Comparison of ENCODE assay signal across 14 mouse cellular contexts in the genomic region with DNA sequence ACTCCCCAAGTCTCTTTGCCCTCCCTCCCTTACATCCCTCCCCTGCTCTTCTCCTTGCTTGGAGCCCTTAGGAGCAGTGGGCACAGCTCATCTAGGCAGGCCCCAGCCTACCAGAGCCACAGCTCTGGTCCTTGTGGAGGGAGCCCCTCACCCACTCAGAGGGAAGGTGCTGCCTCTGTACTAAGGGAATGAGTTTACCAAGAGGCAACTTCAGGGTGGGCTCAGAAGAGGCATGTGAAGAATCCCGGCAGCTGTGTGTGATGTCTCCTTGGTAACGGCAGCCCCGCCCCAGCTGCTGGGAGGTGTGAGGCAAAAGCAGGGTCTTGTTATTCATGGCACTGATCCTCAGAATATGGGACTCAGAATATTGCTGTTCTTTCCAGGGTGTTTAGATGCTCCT.
DNase-seq lines count a peak whose midpoint lies in the region; ATAC-seq and TF ChIP-seq lines count a peak whose summit lies in the region.
"Had no signal": no experiment of that assay in that cellular context is flagged by ENCODE, and none has a peak within 500 bp of the region (broad histone marks: within the 10 kb centered on the region; RNA-seq: fewer than 3 reads in every experiment).

No protein-coding gene starts in this region.

- H3K27ac ChIP-seq in lung, embryonic 14.5 days (ENCODE audit: low read depth) = no peak overlapping the region
- no peak overlapping the region for H3K27ac ChIP-seq in embryonic facial prominence, embryonic 11.5 days (replicated peaks; ENCODE audit: low read depth, low read length)
- no peak overlapping the region for H3K27ac ChIP-seq in intestine, embryonic 16.5 days (ENCODE audit: low read length)
- no peak overlapping the region for H3K27ac ChIP-seq in midbrain, embryonic 15.5 days
- H3K27ac ChIP-seq: heart, embryonic 15.5 days; liver, embryonic 13.5 days; neural tube, embryonic 12.5 days had no signal

- 5% methylated on average over 3 of the region's 3 CpGs for WGBS in lung, embryonic 14.5 days
- 21% methylated on average over 3 of the region's 3 CpGs for WGBS in embryonic facial prominence, embryonic 11.5 days
- WGBS in intestine, embryonic 16.5 days = 18% methylated on average over 3 of the region's 3 CpGs
- 14% methylated on average over 3 of the region's 3 CpGs for WGBS in midbrain, embryonic 15.5 days

- no peak for TF ChIP-seq CTCF in lung, embryonic 14.5 days (IDR thresholded peaks at IDR 0.05; ENCODE audit: low read depth)

- ATAC-seq in lung, embryonic 14.5 days (ENCODE audit: insufficient read depth) = peak; percentile 94
- ATAC-seq in embryonic facial prominence, embryonic 11.5 days (replicated peaks; ENCODE audit: insufficient number of reproducible peaks, low FRiP score, low TSS enrichment, low read depth) = peak; percentile 48; the same call in 1 of the 2 replicates
- peak; percentile 38; the same call in 1 of the 2 replicates for ATAC-seq in intestine, embryonic 16.5 days
- ATAC-seq in midbrain, embryonic 15.5 days (replicated peaks) = peak; percentile 24; the same call in 1 of the 2 replicates

- no peak overlapping the region for H3K9ac ChIP-seq in lung, embryonic 14.5 days
- H3K9ac ChIP-seq in embryonic facial prominence, embryonic 11.5 days (replicated peaks; ENCODE audit: low read length) = no peak overlapping the region
- no peak overlapping the region for H3K9ac ChIP-seq in intestine, embryonic 16.5 days (ENCODE audit: low read depth, low read length)
- no peak overlapping the region for H3K9ac ChIP-seq in midbrain, embryonic 15.5 days
- H3K9ac ChIP-seq: heart, embryonic 15.5 days; liver, embryonic 13.5 days; neural tube, embryonic 12.5 days had no signal

- H3K4me2 ChIP-seq in lung, embryonic 14.5 days = no peak overlapping the region
- no peak overlapping the region for H3K4me2 ChIP-seq in embryonic facial prominence, embryonic 11.5 days (ENCODE audit: low read depth, low read length)
- no peak overlapping the region for H3K4me2 ChIP-seq in intestine, embryonic 16.5 days (ENCODE audit: low read depth, low read length)
- H3K4me2 ChIP-seq in midbrain, embryonic 15.5 days = no peak overlapping the region
- H3K4me2 ChIP-seq: heart, embryonic 15.5 days; liver, embryonic 13.5 days; neural tube, embryonic 12.5 days had no signal

- peak; percentile 81 for DNase-seq in lung, embryonic 14.5 days
- DNase-seq in lung, adult 18-20 months = no peak
- DNase-seq in embryonic facial prominence, embryonic 11.5 days (ENCODE audit: low spot score) = peak; percentile 61
- no peak for DNase-seq in thymus, adult 18-20 months
- no peak for DNase-seq in adrenal gland, adult 2 months
- DNase-seq in cerebellum, postnatal 10 days = no peak
- DNase-seq: cerebellum, adult 9-10 months; kidney, postnatal 14 days; liver, embryonic 13.5 days; thymus, postnatal 4 days had no signal

- no peaks in the 10 kb centered on the region for H3K27me3 ChIP-seq in lung, embryonic 14.5 days (ENCODE audit: insufficient read depth, low read length)
- no peaks in the 10 kb centered on the region for H3K27me3 ChIP-seq in embryonic facial prominence, embryonic 11.5 days (ENCODE audit: control insufficient read depth, insufficient read depth, low read length)
- no peaks in the 10 kb centered on the region for H3K27me3 ChIP-seq in intestine, embryonic 16.5 days (replicated peaks; ENCODE audit: control insufficient read depth, insufficient read depth, low read length)
- H3K27me3 ChIP-seq in midbrain, embryonic 15.5 days (replicated peaks) = no peaks in the 10 kb centered on the region
- H3K27me3 ChIP-seq: heart, embryonic 15.5 days; liver, embryonic 13.5 days; neural tube, embryonic 12.5 days had no signal

- H3K36me3 ChIP-seq in lung, embryonic 14.5 days (ENCODE audit: insufficient read depth) = 0 out of 2 replicates have a peak, but pooled peaks cover 3% of the 10 kb centered on the region
- H3K36me3 ChIP-seq in embryonic facial prominence, embryonic 11.5 days (replicated peaks; ENCODE audit: control insufficient read depth, insufficient read depth, low read depth, low read length) = no peaks in the 10 kb centered on the region
- no peaks in the 10 kb centered on the region for H3K36me3 ChIP-seq in intestine, embryonic 16.5 days (ENCODE audit: control insufficient read depth, insufficient read depth, low read length)
- H3K36me3 ChIP-seq in midbrain, embryonic 15.5 days (replicated peaks) = no peaks in the 10 kb centered on the region
- H3K36me3 ChIP-seq: heart, embryonic 15.5 days; liver, embryonic 13.5 days had no signal

- H3K9me3 ChIP-seq in lung, embryonic 14.5 days (ENCODE audit: low read depth, low read length) = no peaks in the 10 kb centered on the region
- H3K9me3 ChIP-seq in embryonic facial prominence, embryonic 11.5 days (replicated peaks; ENCODE audit: control insufficient read depth, low read length) = no peaks in the 10 kb centered on the region
- H3K9me3 ChIP-seq in intestine, embryonic 16.5 days (ENCODE audit: control insufficient read depth, low read length) = no peaks in the 10 kb centered on the region
- no peaks in the 10 kb centered on the region for H3K9me3 ChIP-seq in midbrain, embryonic 15.5 days
- H3K9me3 ChIP-seq: heart, embryonic 15.5 days; liver, embryonic 13.5 days; neural tube, embryonic 12.5 days had no signal

- peaks cover 3% of the 10 kb centered on the region; the same call in 1 of the 2 replicates for H3K4me1 ChIP-seq in lung, embryonic 14.5 days (ENCODE audit: insufficient read depth)
- H3K4me1 ChIP-seq in embryonic facial prominence, embryonic 11.5 days (ENCODE audit: control insufficient read depth, insufficient read depth, low read length) = peaks cover 2% of the 10 kb centered on the region; the same call in 1 of the 2 replicates
- peaks cover 3% of the 10 kb centered on the region; the same call in 1 of the 2 replicates for H3K4me1 ChIP-seq in intestine, embryonic 16.5 days (ENCODE audit: control insufficient read depth, insufficient read depth, low read length)
- peaks cover 31% of the 10 kb centered on the region for H3K4me1 ChIP-seq in midbrain, embryonic 15.5 days
- H3K4me1 ChIP-seq: liver, embryonic 13.5 days had no signal

- no peak overlapping the region for H3K4me3 ChIP-seq in lung, embryonic 14.5 days (ENCODE audit: low read depth, low read length)
- no peak overlapping the region for H3K4me3 ChIP-seq in embryonic facial prominence, embryonic 11.5 days (ENCODE audit: low read depth, low read length)
- H3K4me3 ChIP-seq in intestine, embryonic 16.5 days (ENCODE audit: low read length) = no peak overlapping the region
- no peak overlapping the region for H3K4me3 ChIP-seq in midbrain, embryonic 15.5 days
- H3K4me3 ChIP-seq: heart, embryonic 15.5 days; liver, embryonic 13.5 days; neural tube, embryonic 12.5 days had no signal

Comparison
In these comparisons a context has a peak if more than half of its experiments do, and no peak if none do; other contexts are left out.
1. DNase-seq: peak in lung, embryonic 14.5 days (single experiment) and embryonic facial prominence, embryonic 11.5 days (single experiment); none in lung, adult 18-20 months (0 of 2), thymus, adult 18-20 months (0 of 2), adrenal gland, adult 2 months (single experiment) and cerebellum, postnatal 10 days (0 of 2).
2. ATAC-seq: peak in every context shown above with its lines; median percentile 94 in lung, embryonic 14.5 days; 48 in embryonic facial prominence, embryonic 11.5 days; 38 in intestine, embryonic 16.5 days; 24 in midbrain, embryonic 15.5 days.